Mouse (Mus musculus) heart, postnatal 0 days (tissue): ENCODE measurements around the gene Slc8a3.

ENCODE experiments used
- CTCF ChIP-seq: IDR thresholded peaks from 2 replicates; pipeline ENCODE4 v1.5.1; 2016; ENCODE audit warnings: antibody characterized with exemption, control low read depth, low read depth
- EP300 ChIP-seq: IDR thresholded peaks from 2 replicates; pipeline ENCODE4 v1.6.1; 2016; ENCODE audit warnings: antibody characterized with exemption, low read depth

DNA sequence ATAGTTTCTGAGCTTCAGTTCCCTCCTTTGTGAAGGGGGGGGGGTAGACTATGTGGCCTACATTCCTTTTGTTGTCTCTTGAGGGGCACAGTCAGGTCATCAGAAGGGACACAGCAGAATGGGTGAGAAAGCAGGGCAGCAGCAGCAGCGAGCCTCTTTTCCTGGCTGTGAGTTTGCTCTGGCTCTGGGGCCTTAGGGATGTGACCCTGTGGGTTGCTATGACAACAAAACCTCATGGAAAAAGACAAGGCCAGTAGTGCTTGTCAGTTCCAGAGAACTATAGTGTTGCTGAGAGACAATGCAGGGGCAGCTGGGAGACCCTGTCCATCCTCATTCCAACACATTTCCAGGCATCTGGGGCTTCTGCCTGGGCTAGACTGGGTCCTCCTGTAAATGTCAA lies 129.8 kb downstream of the Slc8a3 start:
- no peak for TF ChIP-seq CTCF
- no peak for TF ChIP-seq EP300
